Mouse (Mus musculus) liver, embryonic 15.5 days (tissue): Measurements from ENCODE around the gene Cst9. TPM values are rescaled to one million over a fixed set of nuclear protein-coding genes. Genes with fewer than 3 reads are reported as not detected.

ENCODE experiments used
- ATAC-seq: fragments of 200-750 bp; cut with Nextera tagmentation; 2 replicates; pipeline ENCODE4 v1.8.0; 2017; ENCODE audit warnings: moderate number of reproducible peaks, mild to moderate bottlenecking, moderate library complexity; ENCODE audit not compliant: insufficient read depth
- H3K27ac ChIP-seq: fragments of 300-500 bp; sonication (generic); replicated peaks from 2 replicates; pipeline ENCODE4 v1.5.1; 2015; ENCODE audit warnings: mild to moderate bottlenecking, inconsistent platforms
- H3K27me3 ChIP-seq: fragments of 300-500 bp; sonication (generic); 2 replicates; pipeline ENCODE4 v1.6.1; 2015; ENCODE audit warnings: mild to moderate bottlenecking, inconsistent platforms
- H3K36me3 ChIP-seq: fragments of 300-500 bp; sonication (generic); replicated peaks from 2 replicates; pipeline ENCODE4 v1.6.1; 2015; ENCODE audit warnings: moderate library complexity, mild to moderate bottlenecking, inconsistent platforms
- H3K4me1 ChIP-seq: fragments of 300-500 bp; sonication (generic); replicated peaks from 2 replicates; pipeline ENCODE4 v1.6.1; 2015; ENCODE audit warnings: inconsistent platforms
- H3K4me2 ChIP-seq: fragments of 300-500 bp; sonication (generic); 2 replicates; pipeline ENCODE4 v1.6.1; 2015; ENCODE audit warnings: moderate library complexity, mild to moderate bottlenecking, inconsistent platforms
- H3K4me3 ChIP-seq: fragments of 300-500 bp; sonication (generic); replicated peaks from 2 replicates; pipeline ENCODE4 v1.5.1; 2015; ENCODE audit warnings: mild to moderate bottlenecking, inconsistent platforms
- H3K9ac ChIP-seq: fragments of 300-500 bp; sonication (generic); 2 replicates; pipeline ENCODE4 v1.6.1; 2015; ENCODE audit warnings: moderate library complexity, mild to moderate bottlenecking, inconsistent platforms
- H3K9me3 ChIP-seq: fragments of 300-500 bp; sonication (generic); replicated peaks from 2 replicates; pipeline ENCODE4 v1.6.1; 2016; ENCODE audit warnings: inconsistent platforms
- WGBS: fragments of 180-500 bp; shearing (Covaris S2); methylation state at CpG from one replicate; pipeline ENCODE4 v1.1.7; 2015; ENCODE audit warnings: mixed read lengths; ENCODE audit not compliant: insufficient replicate concordance; 5-methylcytosine and 5-hydroxymethylcytosine counted together
- polyA plus RNA-seq: library from polyadenylated mRNA; unstranded; fragments of >200 nt; fragmentation: Nextera tagmentation; extraction: Ambion mirVana; gene quantifications from 2 replicates; pipeline ENCODE4 v1.2.1, GENCODE M21; 2015

Cst9 gene
- polyA plus RNA-seq, 1 experiment from 2014 or later: 0.17 TPM

- ATAC-seq: no peak
- no peak overlapping the region for H3K9ac ChIP-seq
- 58% methylated on average over 4 of the region's 4 CpGs for WGBS
Measured at GRCm38 (mm10) chr2:148857506-148857905, 22.6 kb downstream of the Cst9 start.

GRCm38 (mm10) chr2:148860993-148861392 lies 26.0 kb downstream of the Cst9 start:
- no peak for ATAC-seq
- no peaks in the 10 kb centered on the region for H3K27me3 ChIP-seq
- H3K4me3 ChIP-seq: no peak overlapping the region
- 58% methylated on average over 4 of the region's 4 CpGs for WGBS
- no peaks in the 10 kb centered on the region for H3K36me3 ChIP-seq
- no peak overlapping the region for H3K4me2 ChIP-seq
- H3K9ac ChIP-seq: no peak overlapping the region
- no peaks in the 10 kb centered on the region for H3K4me1 ChIP-seq
- no peaks in the 10 kb centered on the region for H3K9me3 ChIP-seq
- H3K27ac ChIP-seq: no peak overlapping the region

More at GRCm38 (mm10) chr2:148857506-148857905, 22.6 kb downstream of the Cst9 start:
- H3K27ac ChIP-seq: no peak overlapping the region
- H3K27me3 ChIP-seq: no peaks in the 10 kb centered on the region
- H3K4me3 ChIP-seq: no peak overlapping the region
- H3K4me1 ChIP-seq: no peaks in the 10 kb centered on the region
- H3K9me3 ChIP-seq: no peaks in the 10 kb centered on the region
- no peaks in the 10 kb centered on the region for H3K36me3 ChIP-seq
- H3K4me2 ChIP-seq: no peak overlapping the region

DNA sequence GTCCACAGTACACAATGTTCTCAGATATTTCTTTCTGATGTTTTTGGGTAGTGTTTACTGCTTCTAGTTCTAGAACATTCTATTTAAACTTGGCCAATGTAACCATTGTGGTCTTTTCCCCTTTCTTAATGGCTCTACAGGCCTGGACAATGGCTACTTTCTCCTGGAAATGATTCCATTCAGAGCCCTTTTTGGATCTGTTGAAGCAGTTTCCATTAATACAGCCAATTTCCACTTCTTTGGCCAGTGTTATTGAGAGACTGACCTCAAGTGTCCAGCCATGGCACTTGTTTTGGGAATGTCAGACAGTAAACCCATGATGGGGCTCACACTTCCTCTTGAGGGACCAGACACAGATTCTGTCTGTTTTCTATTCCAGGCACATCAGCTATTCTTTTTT lies 26.7 kb downstream of the Cst9 start:
- no peak for ATAC-seq
- Histone ChIP-seq H3K27ac (no peak overlapping the region), H3K27me3 (no peaks in the 10 kb centered on the region), H3K9ac (no peak overlapping the region), H3K4me3 (no peak overlapping the region), H3K9me3 (no peaks in the 10 kb centered on the region), H3K4me2 (no peak overlapping the region), H3K4me1 (no peaks in the 10 kb centered on the region), H3K36me3 (no peaks in the 10 kb centered on the region)

DNA sequence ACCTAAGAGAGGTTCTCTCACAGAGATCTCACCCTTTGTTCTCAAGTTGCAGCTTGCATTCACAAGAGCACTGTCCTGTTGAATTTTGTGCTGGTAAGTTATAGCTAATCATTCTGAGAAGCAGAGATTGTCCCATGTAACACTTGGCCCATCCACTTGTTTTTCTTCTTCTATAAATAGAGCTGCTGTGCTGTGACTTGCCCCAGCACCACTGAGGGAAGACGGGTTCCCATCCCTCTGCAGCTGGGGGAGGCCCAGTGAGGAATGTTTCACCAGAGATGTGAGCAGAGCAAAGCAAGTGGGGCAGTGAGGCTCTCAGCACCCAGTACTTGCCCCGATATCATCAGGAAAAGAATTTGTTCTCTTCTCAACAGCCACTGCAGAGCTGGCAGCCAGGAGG lies 30.0 kb downstream of the Cst9 start, which contains the start of gene 9230104L09Rik:
Gene 9230104L09Rik, minus strand, starts transcription at position 73 of the 400 bp plus-strand sequence.
- whole genome bisulfite sequencing: 57% methylated on average over 2 of the region's 2 CpGs
- no peak within 1 kb of the TSS for H3K4me2 ChIP-seq
- no peak for ATAC-seq
- H3K36me3 ChIP-seq: no peaks in the 10 kb centered on the region
- H3K27me3 ChIP-seq: no peaks in the 10 kb centered on the region
- no peak within 1 kb of the TSS for H3K27ac ChIP-seq
- no peak within 1 kb of the TSS for H3K9ac ChIP-seq
- no peak within 1 kb of the TSS for H3K4me3 ChIP-seq
- H3K9me3 ChIP-seq: no peaks in the 10 kb centered on the region
- no peaks in the 10 kb centered on the region for H3K4me1 ChIP-seq

DNA sequence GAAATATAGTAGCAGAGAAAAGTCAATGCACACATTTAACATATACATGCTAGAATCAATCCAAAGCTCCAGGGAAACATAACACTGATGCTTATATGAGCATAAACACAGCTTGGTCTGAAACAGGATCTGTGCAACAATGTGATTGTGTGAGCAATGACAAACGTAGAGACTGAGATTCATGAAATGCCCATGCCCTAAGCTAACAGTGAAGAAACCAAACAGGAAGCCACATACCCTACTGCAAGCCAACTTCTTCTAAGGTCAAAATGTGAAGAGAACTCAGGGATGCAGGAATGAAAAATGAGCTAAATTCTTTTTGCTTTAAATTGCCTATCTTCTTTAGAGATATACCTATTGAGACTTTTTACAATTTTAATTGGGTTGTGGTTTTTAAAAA lies 34.0 kb downstream of the Cst9 start:
- no peak for ATAC-seq
- peaks cover 10% of the 10 kb centered on the region for H3K4me1 ChIP-seq
- peaks cover 12% of the 10 kb centered on the region; the same call in 1 of the 2 replicates for H3K36me3 ChIP-seq
- H3K9ac ChIP-seq: no peak overlapping the region
- no peak overlapping the region for H3K27ac ChIP-seq
- H3K4me2 ChIP-seq: no peak overlapping the region
- no peaks in the 10 kb centered on the region for H3K9me3 ChIP-seq
- no peaks in the 10 kb centered on the region for H3K27me3 ChIP-seq
- WGBS: 19% methylated on average over 1 of the region's 1 CpGs
- no peak overlapping the region for H3K4me3 ChIP-seq

- Histone ChIP-seq H3K36me3 (peaks cover 12% of the 10 kb centered on the region; the same call in 1 of the 2 replicates), H3K4me1 (peaks cover 22% of the 10 kb centered on the region), H3K9me3 (no peaks in the 10 kb centered on the region), H3K27me3 (no peaks in the 10 kb centered on the region), H3K4me3 (no peak overlapping the region), H3K27ac (no peak overlapping the region), H3K9ac (no peak overlapping the region), H3K4me2 (no peak overlapping the region)
- 63% methylated on average over 3 of the region's 3 CpGs for WGBS
- no peak for ATAC-seq
Measured at GRCm38 (mm10) chr2:148870526-148870925, 35.6 kb downstream of the Cst9 start.

GRCm38 (mm10) chr2:148872860-148873259 lies 37.9 kb downstream of the Cst9 start:
- no peaks in the 10 kb centered on the region for H3K27me3 ChIP-seq
- H3K4me1 ChIP-seq: peaks cover 35% of the 10 kb centered on the region
- H3K9ac ChIP-seq: no peak overlapping the region
- ATAC-seq: no peak
- peak overlapping the region; percentile 75; the same call in 1 of the 2 replicates for H3K4me3 ChIP-seq
- peak overlapping the region; percentile 86 for H3K4me2 ChIP-seq
- WGBS: 64% methylated on average over 4 of the region's 4 CpGs
- H3K36me3 ChIP-seq: peaks cover 12% of the 10 kb centered on the region; the same call in 1 of the 2 replicates
- H3K27ac ChIP-seq: no peak overlapping the region
- no peaks in the 10 kb centered on the region for H3K9me3 ChIP-seq

GRCm38 (mm10) chr2:148874224-148874616 lies 39.3 kb downstream of the Cst9 start:
- no peak overlapping the region for H3K27ac ChIP-seq
- H3K4me2 ChIP-seq: peak overlapping the region; percentile 86
- H3K36me3 ChIP-seq: peaks cover 12% of the 10 kb centered on the region; the same call in 1 of the 2 replicates
- peak overlapping the region; percentile 75 for H3K4me3 ChIP-seq
- ATAC-seq: no peak
- no peaks in the 10 kb centered on the region for H3K27me3 ChIP-seq
- H3K9ac ChIP-seq: peak overlapping the region; percentile 69
- WGBS: 24% methylated on average over 3 of the region's 3 CpGs
- peaks cover 35% of the 10 kb centered on the region for H3K4me1 ChIP-seq
- no peaks in the 10 kb centered on the region for H3K9me3 ChIP-seq

GRCm38 (mm10) chr2:148874617-148875334 lies 39.8 kb downstream of the Cst9 start:
- ATAC-seq: peak; percentile 74
- WGBS: under 1% methylated on average over 34 of the region's 34 CpGs

DNA sequence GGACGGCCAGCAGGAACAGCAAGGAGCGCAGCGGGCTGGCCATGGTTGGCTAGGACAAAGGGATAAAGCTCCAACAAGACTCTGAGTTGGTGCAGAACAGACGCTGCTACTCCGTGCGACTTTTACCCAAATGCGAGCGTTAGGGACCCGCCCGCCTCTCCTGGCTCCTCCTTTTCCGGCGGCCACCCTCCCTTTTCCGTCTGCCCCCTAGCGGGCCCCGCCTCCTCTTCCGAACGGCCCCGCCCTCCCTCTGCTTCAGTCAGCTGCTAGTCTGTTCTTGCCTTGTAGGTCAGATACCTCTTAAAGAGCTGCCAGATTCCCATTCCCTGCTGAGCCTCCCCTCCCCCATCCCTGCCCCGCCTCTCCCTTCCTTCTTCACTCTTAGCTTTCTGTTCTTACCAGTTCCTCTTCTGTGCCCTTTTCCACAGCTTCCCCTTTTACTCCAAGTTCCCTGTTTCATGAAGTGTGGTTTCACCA lies 40.4 kb downstream of the Cst9 start, which contains the start of gene Cst3:
Gene Cst3, minus strand, starts transcription at position 358 of the 477 bp plus-strand sequence.
- Histone ChIP-seq H3K4me2 (peak within 1 kb of the TSS; percentile 86), H3K4me3 (peak within 1 kb of the TSS; percentile 75), H3K4me1 (peaks cover 35% of the 10 kb centered on the region), H3K36me3 (peaks cover 12% of the 10 kb centered on the region; the same call in 1 of the 2 replicates), H3K9me3 (no peaks in the 10 kb centered on the region), H3K9ac (peak within 1 kb of the TSS; percentile 69), H3K27me3 (no peaks in the 10 kb centered on the region), H3K27ac (peak within 1 kb of the TSS; percentile 80)
- 0% methylated on average over 19 of the region's 19 CpGs for WGBS
- ATAC-seq: peak; percentile 95

More at GRCm38 (mm10) chr2:148874617-148875334, 39.8 kb downstream of the Cst9 start:
- Histone ChIP-seq H3K4me2 (peak overlapping the region; percentile 86), H3K27me3 (no peaks in the 10 kb centered on the region), H3K4me3 (peak overlapping the region; percentile 75), H3K4me1 (peaks cover 35% of the 10 kb centered on the region), H3K9me3 (no peaks in the 10 kb centered on the region), H3K9ac (peak overlapping the region; percentile 69), H3K36me3 (peaks cover 12% of the 10 kb centered on the region; the same call in 1 of the 2 replicates), H3K27ac (peak overlapping the region; percentile 80)

DNA sequence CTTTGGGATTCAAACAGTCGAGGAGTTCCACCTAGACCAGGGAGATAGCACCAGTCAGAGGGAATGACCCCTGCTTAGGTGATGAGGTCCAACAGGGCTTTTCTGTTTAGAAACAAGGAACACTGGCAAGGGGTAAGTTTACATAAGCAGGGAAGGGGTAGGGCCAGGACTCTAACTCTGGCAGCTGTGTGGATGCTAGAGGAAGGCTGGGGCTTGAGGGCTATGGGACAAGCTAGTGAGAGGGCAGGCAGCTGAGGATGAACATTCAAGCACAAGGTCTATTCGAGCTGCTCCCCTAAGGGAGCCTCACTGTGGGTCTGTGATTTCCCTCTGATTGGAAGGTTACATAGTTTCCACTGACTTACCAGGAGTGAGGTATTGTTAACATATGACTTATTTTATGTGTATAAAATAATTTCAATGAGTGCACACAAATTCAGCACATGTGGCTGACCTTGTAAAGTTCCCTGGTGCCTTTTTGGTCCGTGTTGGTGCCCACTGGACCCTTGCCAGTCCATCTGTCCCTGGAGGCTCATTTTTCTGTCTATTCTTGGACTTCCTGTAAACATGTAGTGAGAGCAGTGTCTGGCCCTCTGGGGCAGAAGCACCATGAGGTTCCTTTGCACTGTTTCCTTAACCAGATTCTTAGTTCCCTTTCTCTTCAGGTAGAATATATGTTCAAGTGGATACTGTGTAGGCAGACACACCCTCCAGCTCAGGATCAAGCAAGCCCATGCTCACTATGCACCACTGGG lies 42.2 kb downstream of the Cst9 start:
- Histone ChIP-seq H3K9ac (no peak overlapping the region), H3K4me1 (peaks cover 35% of the 10 kb centered on the region), H3K4me3 (no peak overlapping the region), H3K4me2 (no peak overlapping the region), H3K9me3 (no peaks in the 10 kb centered on the region), H3K27me3 (0 out of 2 replicates have a peak, but pooled peaks cover 2% of the 10 kb centered on the region), H3K36me3 (no peaks in the 10 kb centered on the region), H3K27ac (0 out of 2 replicates have a peak overlapping the region, but pooled peaks have one; percentile 19)
- ATAC-seq: no peak
- WGBS: 19% methylated on average over 3 of the region's 3 CpGs
